Comparison of ENCODE assay signal across 8 mouse cellular contexts in genomic region chr1:75317241-75318201, GRCm38 (mm10). TPM values are rescaled to one million over a fixed set of nuclear protein-coding genes. Genes with fewer than 3 reads are reported as not detected.
DNase-seq lines count a peak whose midpoint lies in the region; ATAC-seq lines count a peak whose summit lies in the region.

Dnpep (minus strand) TSS chr1:75317990.

- ATAC-seq in hindbrain, embryonic 15.5 days (ENCODE audit: low FRiP score, low read depth): peak; percentile 99

- peak within 1 kb of the TSS; percentile 69 for H3K4me3 ChIP-seq in hindbrain, embryonic 15.5 days

- H3K36me3 ChIP-seq in hindbrain, embryonic 15.5 days: peaks cover 15% of the 10 kb centered on the region

- no peaks in the 10 kb centered on the region for H3K9me3 ChIP-seq in hindbrain, embryonic 15.5 days

- peaks cover 17% of the 10 kb centered on the region for H3K4me1 ChIP-seq in hindbrain, embryonic 15.5 days (replicated peaks)

- H3K27me3 ChIP-seq in hindbrain, embryonic 15.5 days: 0 out of 2 replicates have a peak, but pooled peaks cover 6% of the 10 kb centered on the region

- peak within 1 kb of the TSS; percentile 76 for H3K4me2 ChIP-seq in hindbrain, embryonic 15.5 days

- peak; percentile 100 for DNase-seq in T-cell, adult 2 months (ENCODE audit: low spot score)
- DNase-seq in cerebellum, postnatal 36 days: peak; percentile 100
- DNase-seq in frontal cortex, postnatal 36 days (ENCODE audit: low spot score in 2 of 2): peak; percentile 100
- DNase-seq in left cerebral cortex, adult 11 months (ENCODE audit: low spot score): peak; percentile 100
- DNase-seq in lung, postnatal 4 days: peak; percentile 100
- peak; percentile 100 for DNase-seq in retina, postnatal 7 days (ENCODE audit: low read depth, low spot score)
- peak; percentile 98 for DNase-seq in urinary bladder, adult 2 months (ENCODE audit: low spot score)

- peak within 1 kb of the TSS; percentile 73 for H3K9ac ChIP-seq in hindbrain, embryonic 15.5 days

- peak within 1 kb of the TSS; percentile 89 for H3K27ac ChIP-seq in hindbrain, embryonic 15.5 days (replicated peaks)

- WGBS in hindbrain, embryonic 15.5 days: under 1% methylated on average over 86 of the region's 92 CpGs

RNA-seq across cellular contexts. Expression of gene Dnpep, which starts in this region (rescaled TPM):
- polyA plus RNA-seq in hindbrain, embryonic 15.5 days (2015; fragmentation: Nextera tagmentation; extraction: Ambion mirVana): 140 and 145 TPM in 2 replicates
- polyA plus RNA-seq in urinary bladder, adult 2 months (2012; rRNA removed): 106 and 124 TPM in 2 replicates

Comparison
In these comparisons a context has a peak if more than half of its experiments do, and no peak if none do; other contexts are left out.
1. Peak in every context shown above with its lines: DNase-seq, ATAC-seq, H3K4me3 ChIP-seq and H3K27ac ChIP-seq.